Mouse (Mus musculus) heart, adult 2 months (tissue): Measurements from ENCODE around the gene 4930518I15Rik.

Source experiments
- CTCF ChIP-seq: fragments of 200-600 bp; IDR thresholded peaks from 2 replicates; pipeline ENCODE4 v1.8.1; 2022; ENCODE audit warnings: antibody characterized with exemption, mild to moderate bottlenecking, moderate library complexity
- POLR2A ChIP-seq: fragments of 200-500 bp; IDR thresholded peaks from 2 replicates; pipeline ENCODE4 v1.6.1; 2011; ENCODE audit warnings: mild to moderate bottlenecking, low read depth, low read length, control low read depth; ENCODE audit not compliant: insufficient read depth

- TF ChIP-seq CTCF (no peak), POLR2A (no peak)
Observed at GRCm38 (mm10) chr2:156839319-156840191, 18.2 kb downstream of the 4930518I15Rik start, which contains the start of gene Tgif2.
